Mouse (Mus musculus) heart, adult 2 months (tissue): ENCODE data around the gene Sost. TPM values are rescaled to one million over a fixed set of nuclear protein-coding genes. Genes with fewer than 3 reads are reported as not detected.

Source experiments
- DNase-seq, 2 experiments: peaks; one replicate each; pipeline ENCODE4 v3.0.0; 2021
- H3K27ac ChIP-seq: fragments of 200-600 bp; 2 replicates; pipeline ENCODE4 v1.8.1; 2022
- H3K27me3 ChIP-seq: fragments of 200-500 bp; 2 replicates; pipeline ENCODE4 v1.6.1; 2012; ENCODE audit warnings: mild to moderate bottlenecking, low read length, inconsistent platforms, mixed read lengths; ENCODE audit not compliant: control insufficient read depth, insufficient read depth
- H3K36me3 ChIP-seq: fragments of 200-500 bp; 2 replicates; pipeline ENCODE4 v1.6.1; 2012; ENCODE audit warnings: low read length, inconsistent platforms; ENCODE audit not compliant: control insufficient read depth, insufficient read depth
- H3K4me1 ChIP-seq: fragments of 200-500 bp; 2 replicates; pipeline ENCODE4 v1.6.1; 2011; ENCODE audit warnings: low read length; ENCODE audit not compliant: control insufficient read depth, insufficient read depth
- H3K4me3 ChIP-seq: fragments of 200-600 bp; 2 replicates; pipeline ENCODE4 v1.8.1; 2022
- H3K79me2 ChIP-seq: fragments of 200-500 bp; replicated peaks from 2 replicates; pipeline ENCODE4 v1.6.1; 2012; ENCODE audit warnings: mild to moderate bottlenecking, inconsistent platforms, low read length, moderate library complexity, mixed read lengths; ENCODE audit not compliant: control insufficient read depth, insufficient read depth
- H3K9ac ChIP-seq: fragments of 200-500 bp; 2 replicates; pipeline ENCODE4 v1.6.1; 2012; ENCODE audit warnings: low read depth, mild to moderate bottlenecking, control low read depth, inconsistent platforms, low read length, mixed read lengths
- CTCF ChIP-seq: fragments of 200-600 bp; IDR thresholded peaks from 2 replicates; pipeline ENCODE4 v1.8.1; 2022; ENCODE audit warnings: antibody characterized with exemption, mild to moderate bottlenecking, moderate library complexity
- EP300 ChIP-seq: fragments of 200-500 bp; IDR thresholded peaks from 2 replicates; pipeline ENCODE4 v1.6.1; 2011; ENCODE audit warnings: low read depth, low read length, control low read depth; ENCODE audit not compliant: insufficient read depth
- POLR2A ChIP-seq: fragments of 200-500 bp; IDR thresholded peaks from 2 replicates; pipeline ENCODE4 v1.6.1; 2011; ENCODE audit warnings: mild to moderate bottlenecking, low read depth, low read length, control low read depth; ENCODE audit not compliant: insufficient read depth
- WGBS: fragments of 180-500 bp; shearing (Covaris S2); methylation state at CpG from one replicate; pipeline ENCODE4 v1.1.7; 2018; 5-methylcytosine and 5-hydroxymethylcytosine counted together
- intact Hi-C: fragments of 180-260 bp; cut with DNase I; formaldehyde crosslinking; loops from one replicate; pipeline ENCODE4 v1.15.1; 2025
- polyA plus RNA-seq: library from polyadenylated mRNA; depleted of rRNA; stranded (reverse); fragments of >200 nt; gene quantifications from 2 replicates; pipeline ENCODE4 v1.2.3, GENCODE M21; 2012
- total RNA-seq, 2 experiments: library from RNA; stranded (reverse); gene quantifications; 2 replicates each; pipeline ENCODE4 v1.2.3; 2021

The Sost gene
- total and polyA plus RNA-seq, 3 experiments, result 2.1 to 7.0 (median 3.2) TPM

DNA sequence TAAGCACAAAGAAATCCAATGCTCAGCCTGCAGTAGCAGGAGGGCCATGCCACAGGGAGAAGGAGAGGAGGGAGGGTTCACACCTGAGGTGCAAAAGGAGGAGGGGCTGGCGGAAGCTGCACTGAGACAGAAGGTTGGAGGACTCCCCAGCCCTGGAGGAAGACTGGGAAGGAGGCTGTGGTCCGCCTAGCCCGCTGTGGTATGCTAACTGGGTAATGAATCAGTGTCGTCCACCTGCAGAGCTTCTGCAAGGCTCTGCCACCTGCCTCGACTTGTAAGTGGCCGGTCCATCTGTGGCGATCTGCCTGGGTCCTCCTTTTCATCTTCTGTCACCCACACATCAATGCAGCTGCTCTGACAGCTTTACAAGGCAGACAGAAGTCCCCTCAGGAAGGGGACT is 1.5 kb upstream of the Sost start:
- WGBS, result 52% methylated on average over 7 of the region's 7 CpGs

GRCm38 (mm10) chr11:101965553-101965952 is 1.3 kb downstream of the Sost start:
- H3K9ac ChIP-seq, result no peak overlapping the region
- no peak overlapping the region for H3K4me3 ChIP-seq
- intact Hi-C loops, result loop anchor here (5.0 kb wide), 1 partner anchor 153 kb away; no protein-coding TSS in a partner anchor
- no peak for DNase-seq
- H3K4me1 ChIP-seq, result no peaks in the 10 kb centered on the region; the same call in 1 of the 2 replicates
- H3K27ac ChIP-seq, result no peak overlapping the region
- H3K27me3 ChIP-seq, result peaks cover 8% of the 10 kb centered on the region
- H3K36me3 ChIP-seq, result no peaks in the 10 kb centered on the region
- no peaks in the 10 kb centered on the region for H3K79me2 ChIP-seq
- no peak for TF ChIP-seq EP300
- TF ChIP-seq CTCF, result no peak
- TF ChIP-seq POLR2A, result no peak
- 19% methylated on average over 2 of the region's 2 CpGs for WGBS

More for the DNA sequence above, 1.5 kb upstream of the Sost start:
- Histone ChIP-seq H3K27ac (no peak overlapping the region), H3K9ac (no peak overlapping the region), H3K36me3 (peaks cover 6% of the 10 kb centered on the region), H3K79me2 (no peaks in the 10 kb centered on the region), H3K4me3 (no peak overlapping the region), H3K4me1 (no peaks in the 10 kb centered on the region; the same call in 1 of the 2 replicates), H3K27me3 (peaks cover 8% of the 10 kb centered on the region)
- intact Hi-C loops, result loop anchor here (1.0 to 5.0 kb wide), 2 partner anchors 49 to 156 kb away; no protein-coding TSS in a partner anchor
- DNase-seq, result no peak
- TF ChIP-seq CTCF (no peak), EP300 (no peak), POLR2A (no peak)

DNA sequence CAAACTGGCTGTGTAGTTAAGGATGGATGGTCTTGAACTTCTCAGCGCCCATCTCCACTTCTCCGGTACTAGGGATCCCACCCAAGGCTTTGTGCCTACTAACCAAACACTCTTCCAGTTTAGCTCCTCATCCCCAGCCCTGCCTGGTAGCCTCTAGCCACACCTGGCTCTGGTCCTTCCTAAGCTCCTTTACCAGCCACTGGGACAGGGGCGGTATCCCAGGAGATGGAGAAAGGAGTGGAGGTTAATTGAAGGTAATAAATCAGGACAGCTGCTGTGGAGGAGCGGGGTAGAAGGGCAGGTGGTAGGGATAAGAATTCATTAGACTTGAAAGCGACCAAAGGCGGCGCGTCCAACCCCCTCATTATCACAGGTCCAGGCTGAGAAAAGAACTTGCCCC is 2.2 kb downstream of the Sost start:
- Histone ChIP-seq H3K36me3 (no peaks in the 10 kb centered on the region), H3K79me2 (no peaks in the 10 kb centered on the region), H3K27ac (no peak overlapping the region), H3K27me3 (peaks cover 8% of the 10 kb centered on the region), H3K4me3 (no peak overlapping the region), H3K9ac (no peak overlapping the region), H3K4me1 (no peaks in the 10 kb centered on the region; the same call in 1 of the 2 replicates)
- intact Hi-C loops, result loop anchor here (5.0 kb wide), 1 partner anchor 152 kb away; no protein-coding TSS in a partner anchor
- 64% methylated on average over 8 of the region's 8 CpGs for WGBS
- DNase-seq, result no peak
- TF ChIP-seq POLR2A (no peak), CTCF (no peak), EP300 (no peak)

DNA sequence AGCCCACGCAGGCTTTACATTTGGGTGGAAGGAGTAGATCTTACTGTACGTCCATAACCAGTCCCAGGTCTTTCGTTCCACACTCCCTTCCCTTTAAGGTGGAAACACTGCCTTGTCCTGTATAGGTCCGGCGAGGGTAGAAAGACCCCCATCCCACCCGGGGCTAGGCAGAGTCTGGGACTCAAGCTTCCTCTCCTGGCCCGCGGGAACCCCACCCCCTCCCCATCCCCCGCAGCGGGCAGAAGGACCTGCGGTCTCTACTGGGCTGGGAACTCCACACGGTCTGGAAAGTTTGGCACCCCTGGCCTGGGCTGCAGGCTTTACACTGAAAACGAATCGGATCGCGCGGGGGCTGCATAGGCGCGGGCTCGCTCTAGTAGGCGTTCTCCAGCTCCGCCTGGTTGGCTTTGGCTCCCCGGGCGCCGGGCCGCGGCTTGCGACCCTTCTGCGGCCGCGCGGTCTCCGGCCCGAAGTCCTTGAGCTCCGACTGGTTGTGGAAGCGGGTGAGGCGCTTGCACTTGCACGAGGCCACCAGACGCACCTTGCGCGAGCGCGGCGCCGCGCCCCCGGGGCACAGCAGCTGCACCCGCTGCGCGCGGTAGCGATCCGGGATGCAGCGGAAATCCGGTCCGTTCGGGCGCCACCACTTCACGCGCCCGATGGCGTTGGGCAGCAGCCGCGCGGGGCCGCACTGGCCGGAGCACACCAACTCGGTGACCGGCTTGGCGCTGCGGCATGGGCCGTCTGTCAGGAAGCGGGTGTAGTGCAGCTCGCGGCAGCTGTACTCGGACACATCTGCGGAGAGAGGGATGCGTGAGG is 3.1 kb downstream of the Sost start:
- intact Hi-C loops, result no loop called here
- WGBS, result under 1% methylated on average over 78 of the region's 78 CpGs
- H3K36me3 ChIP-seq, result no peaks in the 10 kb centered on the region
- H3K4me1 ChIP-seq, result no peaks in the 10 kb centered on the region; the same call in 1 of the 2 replicates
- TF ChIP-seq POLR2A (no peak), EP300 (no peak), CTCF (no peak)
- peak overlapping the region; percentile 68 for H3K9ac ChIP-seq
- H3K79me2 ChIP-seq, result no peaks in the 10 kb centered on the region
- peak; percentile 42 to 61 for DNase-seq
- no peak overlapping the region; the same call in 1 of the 2 replicates for H3K27ac ChIP-seq
- peaks cover 8% of the 10 kb centered on the region for H3K27me3 ChIP-seq
- H3K4me3 ChIP-seq, result peak overlapping the region; percentile 47

DNA sequence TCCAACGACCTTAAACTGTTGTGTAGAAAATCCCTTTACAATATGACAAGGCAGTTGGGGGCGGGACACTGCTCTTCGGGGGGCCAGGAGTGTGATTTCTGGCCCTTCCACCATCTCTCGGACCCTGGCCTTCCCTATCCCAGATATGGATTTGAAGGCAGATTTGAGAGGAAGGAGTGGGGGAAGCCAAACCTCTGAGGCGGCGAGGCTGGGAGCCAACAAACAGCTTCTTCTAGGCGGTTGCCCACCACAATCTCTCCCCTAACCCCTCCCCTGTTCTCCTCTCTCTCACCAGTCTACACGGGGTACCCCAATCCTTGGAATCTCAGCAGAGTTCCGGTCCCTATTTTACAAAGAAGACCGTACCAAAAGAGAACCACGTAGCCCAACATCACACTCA is 3.8 kb downstream of the Sost start:
- intact Hi-C loops, result no loop called here
- Histone ChIP-seq H3K79me2 (no peaks in the 10 kb centered on the region), H3K36me3 (no peaks in the 10 kb centered on the region), H3K27me3 (peaks cover 8% of the 10 kb centered on the region), H3K9ac (no peak overlapping the region), H3K4me1 (no peaks in the 10 kb centered on the region; the same call in 1 of the 2 replicates), H3K4me3 (peak overlapping the region; percentile 47; the same call in 1 of the 2 replicates), H3K27ac (no peak overlapping the region)
- no peak for TF ChIP-seq POLR2A
- TF ChIP-seq CTCF, result no peak
- no peak for TF ChIP-seq EP300
- no peak for DNase-seq
- WGBS, result 14% methylated on average over 11 of the region's 11 CpGs

GRCm38 (mm10) chr11:101957476-101957875 is 9.3 kb downstream of the Sost start:
- Histone ChIP-seq H3K4me3 (no peak overlapping the region), H3K4me1 (peaks cover 4% of the 10 kb centered on the region; the same call in 1 of the 2 replicates), H3K27ac (no peak overlapping the region), H3K9ac (no peak overlapping the region), H3K27me3 (no peaks in the 10 kb centered on the region), H3K36me3 (peaks cover 6% of the 10 kb centered on the region), H3K79me2 (no peaks in the 10 kb centered on the region)
- intact Hi-C loops, result no loop called here
- WGBS, result 66% methylated on average over 5 of the region's 5 CpGs
- DNase-seq, result no peak
- TF ChIP-seq CTCF (no peak), EP300 (no peak), POLR2A (no peak)
